Mouse (Mus musculus): ENCODE measurements around the gene Faap20. TPM values are rescaled to one million over a fixed set of nuclear protein-coding genes. Genes with fewer than 3 reads are reported as not detected.
"Not testable (repeated sequence)": the region's sequence is repeated elsewhere in the genome, so short reads cannot be mapped to it uniquely, and the experiment has no call there.

Faap20 gene
- total RNA-seq, 2 experiments from 2014 or later: 49.6 to 51.8 TPM

DNA sequence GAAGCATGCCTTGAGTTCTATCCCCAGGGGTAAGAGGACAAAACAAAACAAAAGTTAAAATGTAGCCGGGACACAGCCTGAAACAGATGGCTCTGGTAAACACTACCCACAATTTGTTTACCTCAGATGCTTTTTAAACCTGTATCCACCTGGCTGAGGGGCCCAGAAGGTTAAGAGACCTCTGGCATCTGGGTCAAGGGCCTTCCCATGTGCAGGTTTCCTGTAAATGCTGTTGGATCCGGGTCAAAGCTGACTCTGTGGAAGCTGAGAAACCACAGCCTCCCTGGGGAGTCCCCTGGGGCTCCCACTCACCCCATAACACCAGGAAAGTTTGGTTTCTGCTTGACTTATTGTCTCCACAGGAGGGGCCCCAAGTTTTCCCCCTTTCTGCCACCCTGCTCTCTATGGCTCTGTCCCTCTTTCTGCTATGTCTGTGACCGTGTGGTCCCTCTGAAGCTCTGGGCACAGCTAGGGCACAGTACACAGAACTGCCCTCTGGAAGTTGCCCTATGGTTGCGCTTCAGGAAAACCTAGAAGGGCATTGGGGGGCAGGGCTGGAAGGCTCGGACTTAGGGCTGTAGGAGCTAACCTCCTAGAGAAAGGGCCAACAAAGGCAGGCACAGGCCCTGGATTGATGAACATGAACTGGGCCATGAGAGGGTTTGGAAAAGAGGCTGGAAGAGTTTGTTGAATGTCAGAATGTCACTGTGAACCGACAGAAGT is 3.7 kb upstream of the Faap20 start:
- DNase-seq: no peak

- no peak for DNase-seq
These were observed 2.9 kb upstream of the Faap20 start for GRCm38 (mm10) chr4:155246691-155247105.

- DNase-seq: not testable (repeated sequence)
These were observed 1.5 kb upstream of the Faap20 start for GRCm38 (mm10) chr4:155248054-155248453.

DNA sequence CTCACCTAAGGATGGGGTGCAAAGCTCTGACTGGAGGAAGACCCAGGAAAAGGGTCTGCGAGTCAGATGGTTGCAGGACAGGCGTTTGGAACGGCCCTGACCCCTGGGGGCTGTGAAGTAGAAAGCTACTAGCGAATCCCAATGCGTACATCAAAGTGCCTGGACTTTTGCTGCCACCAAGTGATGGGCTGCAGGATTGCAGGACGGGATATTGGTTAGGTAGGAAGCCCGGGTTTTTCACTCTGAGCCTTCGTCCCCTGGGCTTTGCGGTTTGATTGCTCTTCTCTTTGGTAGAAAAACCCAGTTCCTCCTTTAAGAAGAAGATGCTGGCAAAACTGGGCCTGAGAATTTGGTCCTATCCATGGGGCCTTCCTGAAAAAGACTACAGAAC is 350 bp upstream of the Faap20 start:
- peak; percentile 90 to 93 for DNase-seq

GRCm38 (mm10) chr4:155250361-155251117 is 937 bp downstream of the Faap20 start:
- DNase-seq: peak; percentile 37 to 38

DNA sequence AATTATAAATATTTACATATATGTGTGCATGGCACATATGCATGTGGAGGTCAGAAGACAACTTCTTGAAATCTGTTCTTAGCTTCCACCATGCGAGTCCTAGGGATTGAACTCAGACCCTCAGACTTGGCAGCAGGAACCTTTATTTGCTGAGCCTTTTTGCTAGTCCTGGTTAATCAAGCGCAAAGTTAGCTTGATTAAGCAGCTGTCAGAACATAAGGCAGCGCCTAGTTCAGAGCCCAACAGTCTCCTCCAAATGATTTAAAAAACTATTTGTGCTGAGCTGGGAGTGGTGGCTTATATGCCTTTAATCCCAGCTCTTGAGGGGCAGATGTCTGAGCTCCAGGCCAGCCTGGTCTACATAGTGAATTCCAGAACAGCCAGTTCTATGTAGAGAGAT is 1.5 kb downstream of the Faap20 start:
- DNase-seq: no peak

DNA sequence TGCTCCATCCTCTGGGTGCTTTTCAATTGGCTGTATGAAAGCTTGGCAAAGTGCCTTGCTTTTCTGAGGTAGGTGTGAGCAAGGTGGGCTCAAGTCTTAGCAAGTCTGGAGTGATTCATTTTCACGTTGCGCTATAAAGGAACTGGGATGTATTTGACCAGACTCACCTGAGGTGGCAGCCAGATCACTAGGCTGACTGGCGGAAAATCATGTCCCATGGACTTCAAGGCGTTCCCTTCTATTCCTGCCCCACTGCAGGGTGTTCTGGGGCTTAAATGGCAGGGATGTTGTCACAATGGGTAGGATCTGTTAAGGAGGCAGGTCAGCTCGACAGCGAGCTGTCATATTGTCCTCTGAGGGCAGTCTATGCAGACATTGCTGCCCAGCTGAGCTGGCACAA is 2.7 kb downstream of the Faap20 start:
- DNase-seq: no peak

DNA sequence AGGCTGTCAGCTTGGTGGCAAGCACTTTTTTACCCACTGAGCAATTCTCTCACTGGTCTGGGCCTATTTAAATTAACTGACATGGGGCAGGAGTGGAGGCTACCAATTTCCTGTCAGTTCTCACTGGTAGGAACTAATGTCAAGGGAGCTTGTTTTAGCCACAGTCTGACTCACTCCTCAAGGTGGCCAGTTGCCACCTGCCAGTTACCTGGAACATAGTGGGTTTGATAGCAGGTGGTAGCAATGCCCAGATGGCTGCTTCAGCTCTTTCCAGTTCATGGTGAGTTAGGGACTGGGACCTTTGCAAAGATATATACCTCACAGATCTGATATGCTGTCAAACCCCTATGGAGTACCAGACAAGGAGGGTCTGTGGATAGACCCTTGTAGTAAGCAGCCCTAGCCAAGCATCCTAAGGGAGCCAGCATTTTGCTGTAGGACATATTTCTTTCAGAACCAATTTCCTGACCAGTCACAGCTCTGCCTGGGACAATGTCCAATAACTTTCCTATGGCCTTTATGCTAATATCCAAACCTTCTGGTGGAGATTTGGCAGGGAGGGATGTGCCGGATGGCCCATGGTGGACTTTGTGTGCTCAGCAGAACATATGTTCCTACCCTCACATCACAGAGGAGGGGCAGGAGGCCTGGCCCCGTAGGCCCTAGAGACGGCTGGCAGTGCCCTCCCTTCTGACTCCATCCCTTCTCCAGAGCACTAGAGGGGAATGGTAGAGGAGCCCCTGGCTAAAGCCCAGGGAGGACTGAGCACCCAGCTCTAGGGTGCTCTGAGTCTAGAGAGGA is 15.1 kb downstream of the Faap20 start:
- no peak for DNase-seq

- peak in 1 of 2 experiments; percentile 36 for DNase-seq
These were observed 17.5 kb downstream of the Faap20 start for GRCm38 (mm10) chr4:155267047-155267543.

- peak in 1 of 2 experiments; percentile 25 for DNase-seq
These were observed 18.1 kb downstream of the Faap20 start for GRCm38 (mm10) chr4:155267639-155268175.

DNA sequence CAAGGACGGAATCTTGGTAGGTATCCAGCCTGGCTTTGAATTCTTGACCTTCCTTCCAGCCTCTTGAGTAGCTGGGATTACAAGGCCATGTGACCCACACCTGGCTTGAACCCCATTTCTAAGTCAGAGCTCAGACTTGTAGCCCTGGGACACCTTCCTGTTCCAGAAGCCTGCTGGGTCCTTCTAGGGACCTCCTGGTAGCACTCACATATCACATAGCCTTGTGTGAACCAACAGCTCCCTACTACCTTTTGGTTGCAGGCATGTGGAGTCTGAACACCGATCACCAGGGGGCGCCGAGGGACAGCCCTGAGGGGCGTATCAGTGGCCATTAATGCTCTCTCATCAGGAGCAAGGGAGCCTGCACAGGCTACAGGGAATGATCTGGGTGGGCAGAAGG is 18.8 kb downstream of the Faap20 start:
- peak; percentile 75 to 86 for DNase-seq

GRCm38 (mm10) chr4:155274451-155274850 is 24.8 kb downstream of the Faap20 start:
- no peak for DNase-seq

DNA sequence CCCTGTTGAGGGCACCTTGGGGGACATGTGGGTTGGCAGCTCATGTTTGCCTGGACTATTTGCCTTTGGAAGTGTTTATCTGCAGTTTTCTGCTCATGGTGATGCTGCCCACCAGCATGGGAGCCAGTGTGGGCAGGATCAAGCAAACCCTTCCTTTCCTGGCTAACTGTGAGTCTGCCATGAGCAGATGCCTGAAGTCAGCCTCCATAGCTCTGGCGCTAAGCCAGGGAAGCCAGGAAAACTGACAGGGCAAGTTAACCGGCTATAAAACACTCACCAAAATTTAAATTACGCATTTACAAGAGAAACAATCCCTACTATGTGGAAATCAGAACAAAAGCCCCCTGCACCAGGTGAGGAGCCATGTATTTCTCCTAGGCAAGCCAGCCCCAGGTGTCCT is 25.2 kb downstream of the Faap20 start:
- DNase-seq: no peak

DNA sequence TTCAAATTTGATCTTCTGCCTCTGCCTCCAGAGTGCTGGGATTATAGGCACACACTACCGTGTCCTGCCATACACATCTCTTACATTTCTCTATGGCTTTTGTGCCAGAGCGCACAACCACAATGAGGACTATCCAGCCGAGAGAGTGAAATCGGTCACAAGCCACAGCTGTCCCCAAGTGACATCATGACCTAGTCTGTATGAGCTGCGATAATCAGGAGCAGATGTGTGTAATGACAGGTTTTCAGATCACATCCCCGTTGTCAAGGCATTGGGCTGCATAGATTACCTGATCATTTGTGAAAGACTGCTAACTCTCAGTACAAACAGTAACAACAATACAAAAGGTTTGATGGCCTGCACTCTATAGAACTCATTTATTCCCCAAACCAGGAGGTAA is 28.4 kb downstream of the Faap20 start:
- no peak for DNase-seq

DNA sequence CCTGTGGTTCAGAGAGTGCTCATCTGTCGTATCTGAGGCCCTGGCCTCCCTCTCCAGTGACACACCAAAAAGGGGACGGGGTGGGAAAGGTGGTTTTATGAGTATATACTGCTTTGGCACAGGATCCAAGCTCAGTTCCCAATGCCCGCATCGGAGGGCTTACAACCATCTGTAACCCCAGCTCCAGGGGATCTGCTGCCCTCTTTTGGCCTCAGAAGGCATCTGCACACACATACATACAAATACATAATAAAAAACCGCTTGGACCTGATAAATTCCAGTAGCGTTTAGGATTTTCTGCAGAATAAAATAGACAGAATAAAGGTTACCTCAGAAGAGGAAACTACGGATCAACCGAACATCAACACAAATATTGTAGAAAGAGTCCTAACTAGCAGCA is 29.5 kb downstream of the Faap20 start:
- DNase-seq: no peak

DNA sequence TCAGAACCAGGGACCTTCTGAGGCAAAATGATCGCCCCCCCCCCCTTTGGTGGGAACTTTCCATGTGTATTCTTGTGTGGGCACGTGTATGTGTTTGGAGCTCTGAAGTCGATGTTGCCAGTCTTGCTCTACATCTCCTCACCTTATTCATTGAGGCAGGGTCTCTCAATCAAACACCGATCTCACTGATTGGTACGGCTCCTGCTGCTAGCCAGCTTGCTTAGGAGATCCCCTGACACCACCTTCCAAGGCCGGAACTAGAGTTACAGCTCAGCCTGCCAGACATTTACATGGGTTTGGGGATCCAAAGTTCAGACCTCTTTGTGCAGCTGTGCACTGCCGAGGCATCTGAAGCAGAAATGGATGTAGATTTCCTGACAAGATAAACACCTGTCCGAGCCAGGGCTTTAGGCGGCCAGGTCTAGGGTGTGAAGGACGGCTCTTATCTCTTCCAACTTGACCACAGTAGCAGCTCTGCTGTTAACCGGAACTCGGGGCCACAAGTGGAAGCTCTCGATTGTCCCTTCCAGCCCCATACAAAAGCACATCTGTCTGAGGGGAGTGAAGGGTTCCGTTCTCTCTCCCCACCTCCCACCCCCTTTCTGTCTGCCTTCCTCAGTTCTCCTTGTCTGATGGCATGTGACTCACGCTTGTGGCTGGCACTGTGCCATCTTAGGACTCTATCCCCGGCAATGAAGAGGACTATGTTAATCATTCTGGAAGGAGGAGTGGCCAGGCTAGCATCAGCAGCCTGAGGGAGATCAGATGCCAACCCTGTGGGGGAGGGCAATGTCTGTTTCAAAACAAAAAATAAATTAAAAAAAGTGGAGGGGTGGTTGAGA is 30.5 kb downstream of the Faap20 start:
- DNase-seq: peak; percentile 75 to 77

DNA sequence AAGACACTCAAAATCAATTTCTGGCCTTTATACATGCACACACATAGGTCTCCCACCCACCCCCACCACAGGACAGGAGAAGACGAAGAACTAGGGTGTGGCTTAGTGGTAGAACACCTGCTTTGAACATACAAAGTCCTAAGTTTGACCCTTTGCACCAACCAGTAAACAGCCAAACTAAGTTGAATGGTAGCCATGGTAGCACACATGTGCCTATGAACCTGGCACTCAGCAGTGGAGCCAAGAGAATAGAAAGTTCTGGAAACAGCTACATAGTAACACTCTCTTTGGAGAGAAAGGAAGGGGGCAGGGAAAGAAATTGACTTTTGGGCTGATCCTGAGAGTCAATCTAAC is 31.1 kb downstream of the Faap20 start:
- DNase-seq: no peak

- no peak for DNase-seq
These were observed 31.6 kb downstream of the Faap20 start for GRCm38 (mm10) chr4:155281227-155281626.

DNA sequence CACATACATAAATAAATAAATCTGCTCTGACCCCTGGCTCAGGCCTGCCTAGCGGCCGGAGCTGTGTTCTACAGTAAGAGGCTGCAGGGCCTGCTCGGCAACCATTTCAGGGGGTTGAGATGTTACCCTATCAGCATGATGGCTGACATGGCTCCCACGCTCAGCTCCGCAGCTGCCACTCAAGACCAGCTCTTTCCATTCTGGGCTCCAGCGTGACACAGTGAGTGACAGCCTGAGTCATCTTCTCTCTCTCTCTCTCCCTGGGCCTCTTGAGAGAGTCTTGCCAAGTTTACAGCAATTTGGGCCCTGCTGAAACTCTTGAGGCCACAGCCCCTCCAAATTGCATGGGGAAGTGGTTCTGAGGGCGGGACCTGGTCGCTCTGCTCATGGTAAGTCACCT is 32.0 kb downstream of the Faap20 start:
- peak; percentile 34 to 35 for DNase-seq

DNA sequence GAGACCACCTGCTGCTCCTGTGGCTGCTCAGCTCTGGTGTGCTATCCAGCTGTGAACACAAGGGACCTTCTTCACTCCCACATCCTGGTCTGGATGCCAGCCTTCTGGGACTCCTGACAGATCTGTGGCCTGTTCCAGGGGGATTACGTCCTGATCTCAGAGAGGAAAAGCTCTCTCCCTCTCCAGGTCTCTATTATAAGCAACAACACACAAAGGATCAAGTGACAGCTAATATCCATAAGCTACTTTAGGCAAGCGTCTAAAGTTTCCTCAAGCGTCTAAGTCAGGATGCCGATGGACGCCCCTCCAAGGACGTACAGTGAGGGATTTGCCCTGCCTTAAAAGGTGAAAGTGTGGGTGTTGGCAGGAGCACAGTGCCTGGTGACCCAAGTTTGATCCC is 32.6 kb downstream of the Faap20 start:
- DNase-seq: no peak

DNA sequence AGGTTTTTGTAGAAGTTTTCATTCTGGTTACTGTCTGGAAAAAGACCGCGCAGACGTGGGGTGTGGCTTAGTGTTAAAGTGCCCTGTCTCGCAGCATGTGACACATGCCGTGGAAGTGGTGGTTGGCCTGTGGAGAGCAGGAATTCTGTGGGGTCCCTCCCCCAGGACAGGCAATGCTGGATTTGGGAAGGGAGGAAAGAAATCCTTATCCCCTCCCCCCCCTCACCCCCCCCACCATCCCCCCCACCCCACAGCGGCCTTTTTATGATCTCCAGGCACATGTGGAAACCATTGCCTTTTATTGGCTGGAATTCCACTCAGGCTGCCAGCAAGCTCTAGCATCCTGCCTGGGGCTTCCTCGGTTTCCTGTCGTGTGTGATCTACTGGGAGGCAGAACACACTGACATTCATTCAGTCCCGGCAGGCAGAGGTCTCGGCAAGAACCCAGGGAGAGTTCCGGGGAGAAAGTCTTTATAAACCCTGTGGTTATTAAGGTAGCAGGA is 33.5 kb downstream of the Faap20 start:
- DNase-seq: no peak

Measured in adrenal gland, postnatal 36 days (tissue).